Comparison of ENCODE assay signal across 18 mouse cellular contexts in genomic region chr12:24757387-24757786, GRCm38 (mm10).
"Had no signal": no experiment of that assay in that cellular context is flagged by ENCODE, and none has a peak within 500 bp of the region (broad histone marks: within the 10 kb centered on the region; RNA-seq: fewer than 3 reads in every experiment).

No protein-coding gene starts in this region.

- H3K27me3 ChIP-seq: liver, embryonic 13.5 days; midbrain, embryonic 13.5 days; neural tube, embryonic 13.5 days had no signal

- H3K9ac ChIP-seq: liver, embryonic 13.5 days; lung, embryonic 14.5 days; midbrain, embryonic 13.5 days; neural tube, embryonic 13.5 days had no signal

- H3K4me3 ChIP-seq: layer of hippocampus, adult 2 months; liver, embryonic 13.5 days; midbrain, embryonic 10.5 days; midbrain, embryonic 13.5 days; myocyte; neural tube, embryonic 13.5 days had no signal

- H3K9me3 ChIP-seq: liver, embryonic 13.5 days; megakaryocyte, embryonic 14.5 days; midbrain, embryonic 10.5 days; midbrain, embryonic 13.5 days; neural tube, embryonic 13.5 days had no signal

- DNase-seq: kidney, adult 2 months; kidney, postnatal 25 days; layer of hippocampus, adult 9-11 months; liver, embryonic 13.5 days; lung, embryonic 14.5 days; lung, postnatal 10 days; lung, postnatal 36 days; retina, postnatal 1 day; thymus, adult 2 months; thymus, postnatal 14 days; thymus, postnatal 4 days had no signal

- H3K4me2 ChIP-seq: liver, embryonic 13.5 days; lung, embryonic 14.5 days; midbrain, embryonic 13.5 days; neural tube, embryonic 13.5 days had no signal

- H3K27ac ChIP-seq: kidney, postnatal 0 days; liver, embryonic 13.5 days had no signal

- H3K36me3 ChIP-seq: liver, embryonic 13.5 days; midbrain, embryonic 10.5 days; midbrain, embryonic 13.5 days; neural tube, embryonic 13.5 days had no signal
